Mouse (Mus musculus) neural tube, embryonic 10.5 days (tissue): Measurements from ENCODE around the gene Olfr1378.

ENCODE experiments used
- DNase-seq: peaks from one replicate; pipeline ENCODE4 v3.0.0-alpha.2; 2017; ENCODE audit warnings: low spot score; ENCODE audit errors: extremely low spot score

Olfr1378 gene

GRCm38 (mm10) chr11:50966230-50966629 lies at the start of gene Olfr1378:
TSS of gene Olfr1378 (plus strand) at chr11:50966530.
- no peak for DNase-seq

- DNase-seq = peak; percentile 22
Measured at GRCm38 (mm10) chr11:50930469-50931014, 35.8 kb upstream of the Olfr1378 start.

- DNase-seq = no peak
Measured at GRCm38 (mm10) chr11:50931021-50931420, 35.3 kb upstream of the Olfr1378 start.

- DNase-seq = peak; percentile 89
Measured at GRCm38 (mm10) chr11:50931451-50931866, 34.9 kb upstream of the Olfr1378 start, which contains the start of gene Zfp354b. TSS of gene Zfp354b (minus strand) at chr11:50931633.

- no peak for DNase-seq
Measured at GRCm38 (mm10) chr11:50932040-50932439, 34.3 kb upstream of the Olfr1378 start.

GRCm38 (mm10) chr11:50938435-50938834 lies 27.9 kb upstream of the Olfr1378 start:
- no peak for DNase-seq

GRCm38 (mm10) chr11:50939621-50940366 lies 26.5 kb upstream of the Olfr1378 start:
- peak; percentile 51 for DNase-seq

- no peak for DNase-seq
Measured at GRCm38 (mm10) chr11:50942386-50942785, 23.9 kb upstream of the Olfr1378 start.

- DNase-seq = no peak
Measured at GRCm38 (mm10) chr11:50943506-50943905, 22.8 kb upstream of the Olfr1378 start, which contains the start of gene 4933414I15Rik. TSS of gene 4933414I15Rik (minus strand) at chr11:50943765.

GRCm38 (mm10) chr11:50952290-50952689 lies 14.0 kb upstream of the Olfr1378 start:
- no peak for DNase-seq

- DNase-seq = no peak
Measured at GRCm38 (mm10) chr11:50953665-50954064, 12.7 kb upstream of the Olfr1378 start, which contains the start of gene Prop1. TSS of gene Prop1 (minus strand) at chr11:50953765.

GRCm38 (mm10) chr11:50964886-50965285 lies 1.4 kb upstream of the Olfr1378 start:
- no peak for DNase-seq

- no peak for DNase-seq
Measured at GRCm38 (mm10) chr11:50977216-50977615, 10.9 kb downstream of the Olfr1378 start.

- no peak for DNase-seq
Measured at GRCm38 (mm10) chr11:50981667-50982066, 15.3 kb downstream of the Olfr1378 start, which contains the start of gene Olfr1377. TSS of gene Olfr1377 (plus strand) at chr11:50981967.

GRCm38 (mm10) chr11:51003296-51003695 lies 37.0 kb downstream of the Olfr1378 start, which contains the start of gene Olfr51:
TSS of gene Olfr51 (plus strand) at chr11:51003596.
- no peak for DNase-seq

- DNase-seq = no peak
Measured at GRCm38 (mm10) chr11:51011821-51012220, 45.5 kb downstream of the Olfr1378 start.

GRCm38 (mm10) chr11:51013936-51014335 lies 47.6 kb downstream of the Olfr1378 start, which contains the start of gene Olfr54:
TSS of gene Olfr54 (plus strand) at chr11:51014236.
- DNase-seq = no peak

GRCm38 (mm10) chr11:51016341-51016740 lies 50.0 kb downstream of the Olfr1378 start:
- DNase-seq = no peak
